Mouse (Mus musculus) midbrain, embryonic 11.5 days (tissue): ENCODE measurements around the gene Rgs16. TPM values are rescaled to one million over a fixed set of nuclear protein-coding genes. Genes with fewer than 3 reads are reported as not detected.
A peak's percentile ranks its signal among the peaks of the same experiment; 100 is the strongest.

ENCODE experiments used
- ATAC-seq: fragments of 200-750 bp; cut with Nextera tagmentation; 2 replicates; pipeline ENCODE4 v1.8.0; 2017; ENCODE audit warnings: moderate TSS enrichment, moderate library complexity; ENCODE audit not compliant: low FRiP score
- DNase-seq: peaks from one replicate; pipeline ENCODE4 v3.0.0; 2015; ENCODE audit warnings: low spot score; ENCODE audit errors: missing footprints
- H3K27ac ChIP-seq: fragments of 300-500 bp; sonication (generic); 2 replicates; pipeline ENCODE4 v1.5.1; 2014; ENCODE audit warnings: low read depth, low read length
- H3K27me3 ChIP-seq: fragments of 300-500 bp; sonication (generic); 2 replicates; pipeline ENCODE4 v1.6.1; 2014; ENCODE audit warnings: mild to moderate bottlenecking, low read length, moderate library complexity, mixed read lengths; ENCODE audit not compliant: control insufficient read depth, insufficient read depth
- H3K36me3 ChIP-seq: fragments of 300-500 bp; sonication (generic); 2 replicates; pipeline ENCODE4 v1.6.1; 2014; ENCODE audit warnings: mild to moderate bottlenecking, low read length, moderate library complexity, mixed read lengths; ENCODE audit not compliant: control insufficient read depth, insufficient read depth
- H3K4me1 ChIP-seq: fragments of 300-500 bp; sonication (generic); 2 replicates; pipeline ENCODE4 v1.6.1; 2014; ENCODE audit warnings: low read length; ENCODE audit not compliant: control insufficient read depth, insufficient read depth
- H3K4me2 ChIP-seq: fragments of 300-500 bp; sonication (generic); 2 replicates; pipeline ENCODE4 v1.6.1; 2014; ENCODE audit warnings: mild to moderate bottlenecking, moderate library complexity
- H3K4me3 ChIP-seq: fragments of 300-500 bp; sonication (generic); 2 replicates; pipeline ENCODE4 v1.5.1; 2014; ENCODE audit warnings: low read depth, low read length
- H3K9ac ChIP-seq: fragments of 300-500 bp; sonication (generic); 2 replicates; pipeline ENCODE4 v1.6.1; 2014; ENCODE audit warnings: low read length
- H3K9me3 ChIP-seq: fragments of 300-500 bp; sonication (generic); 2 replicates; pipeline ENCODE4 v1.6.1; 2016; ENCODE audit warnings: low read length; ENCODE audit not compliant: control insufficient read depth
- WGBS: fragments of 180-500 bp; shearing (Covaris S2); extraction: QIAGEN DNeasy Blood & Tissue Kit; methylation state at CpG from one replicate; pipeline ENCODE4 v1.1.7; 2014; 5-methylcytosine and 5-hydroxymethylcytosine counted together
- polyA plus RNA-seq: library from polyadenylated mRNA; unstranded; fragments of >200 nt; fragmentation: Nextera tagmentation; extraction: Ambion mirVana; gene quantifications from 2 replicates; pipeline ENCODE4 v1.2.1, GENCODE M21; 2014

The Rgs16 gene
- polyA plus RNA-seq, 1 experiment from 2014 or later: 21.6 TPM

GRCm38 (mm10) chr1:153700448-153701063 is 39.6 kb upstream of the Rgs16 start:
- Histone ChIP-seq H3K9ac (no peak overlapping the region), H3K36me3 (no peaks in the 10 kb centered on the region), H3K4me2 (no peak overlapping the region), H3K4me1 (peaks cover 26% of the 10 kb centered on the region), H3K4me3 (no peak overlapping the region), H3K9me3 (no peaks in the 10 kb centered on the region), H3K27me3 (no peaks in the 10 kb centered on the region), H3K27ac (no peak overlapping the region)
- WGBS: 92% methylated on average over 11 of the region's 11 CpGs
- ATAC-seq (no peak), DNase-seq (no peak)

GRCm38 (mm10) chr1:153701461-153701860 is 38.7 kb upstream of the Rgs16 start:
- Histone ChIP-seq H3K36me3 (no peaks in the 10 kb centered on the region), H3K4me1 (peaks cover 26% of the 10 kb centered on the region), H3K4me3 (no peak overlapping the region), H3K9ac (no peak overlapping the region), H3K27me3 (no peaks in the 10 kb centered on the region), H3K9me3 (no peaks in the 10 kb centered on the region), H3K27ac (no peak overlapping the region), H3K4me2 (no peak overlapping the region)
- ATAC-seq: no peak
- 93% methylated on average over 1 of the region's 1 CpGs for WGBS
- DNase-seq: no peak

DNA sequence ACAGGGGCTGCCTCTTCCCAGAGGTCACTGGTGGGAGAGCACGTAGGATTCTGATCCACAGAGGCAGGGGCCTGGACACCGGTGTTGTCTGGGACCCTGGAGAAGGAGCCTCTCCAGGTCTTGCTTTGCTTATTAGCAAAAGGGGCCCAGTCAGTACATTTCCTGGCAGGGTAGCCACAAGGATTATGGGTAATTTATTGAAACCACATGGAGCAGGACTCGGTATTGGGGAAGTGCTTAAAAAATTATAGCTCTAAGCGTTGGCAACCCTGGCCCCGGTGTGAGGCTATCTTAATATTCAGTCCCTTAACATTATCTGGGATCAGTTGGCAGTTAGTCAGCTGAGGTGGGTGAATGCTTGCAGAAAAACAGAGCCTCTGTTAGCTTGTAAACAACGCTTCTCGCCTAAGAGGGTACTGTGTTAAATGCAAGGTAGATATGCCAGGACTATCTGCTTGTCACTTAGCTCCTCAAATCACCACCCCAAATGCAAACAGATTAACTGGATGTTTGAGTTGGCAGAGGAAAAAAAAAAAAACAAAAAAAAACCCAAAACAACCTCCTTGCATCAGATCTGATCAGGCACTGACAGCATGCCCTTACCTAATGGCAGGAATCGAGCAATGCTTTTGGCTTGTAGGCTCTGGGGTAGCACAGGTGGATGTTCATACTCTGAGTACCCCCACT is 37.8 kb upstream of the Rgs16 start:
- 82% methylated on average over 8 of the region's 8 CpGs for WGBS
- DNase-seq (no peak), ATAC-seq (no peak)
- Histone ChIP-seq H3K9me3 (no peaks in the 10 kb centered on the region), H3K27me3 (no peaks in the 10 kb centered on the region), H3K9ac (no peak overlapping the region), H3K4me3 (no peak overlapping the region), H3K4me1 (peaks cover 26% of the 10 kb centered on the region), H3K27ac (peak overlapping the region; percentile 89), H3K4me2 (no peak overlapping the region), H3K36me3 (no peaks in the 10 kb centered on the region)

- Histone ChIP-seq H3K36me3 (no peaks in the 10 kb centered on the region), H3K4me2 (no peak overlapping the region; the same call in 1 of the 2 replicates), H3K27ac (peak overlapping the region; percentile 89), H3K4me3 (no peak overlapping the region), H3K27me3 (no peaks in the 10 kb centered on the region), H3K9me3 (no peaks in the 10 kb centered on the region), H3K4me1 (peaks cover 26% of the 10 kb centered on the region), H3K9ac (peak overlapping the region; percentile 32; the same call in 1 of the 2 replicates)
- DNase-seq (peak; percentile 93), ATAC-seq (peak; percentile 51)
- 46% methylated on average over 8 of the region's 8 CpGs for WGBS
These were observed 37.2 kb upstream of the Rgs16 start for GRCm38 (mm10) chr1:153702853-153703410.

DNA sequence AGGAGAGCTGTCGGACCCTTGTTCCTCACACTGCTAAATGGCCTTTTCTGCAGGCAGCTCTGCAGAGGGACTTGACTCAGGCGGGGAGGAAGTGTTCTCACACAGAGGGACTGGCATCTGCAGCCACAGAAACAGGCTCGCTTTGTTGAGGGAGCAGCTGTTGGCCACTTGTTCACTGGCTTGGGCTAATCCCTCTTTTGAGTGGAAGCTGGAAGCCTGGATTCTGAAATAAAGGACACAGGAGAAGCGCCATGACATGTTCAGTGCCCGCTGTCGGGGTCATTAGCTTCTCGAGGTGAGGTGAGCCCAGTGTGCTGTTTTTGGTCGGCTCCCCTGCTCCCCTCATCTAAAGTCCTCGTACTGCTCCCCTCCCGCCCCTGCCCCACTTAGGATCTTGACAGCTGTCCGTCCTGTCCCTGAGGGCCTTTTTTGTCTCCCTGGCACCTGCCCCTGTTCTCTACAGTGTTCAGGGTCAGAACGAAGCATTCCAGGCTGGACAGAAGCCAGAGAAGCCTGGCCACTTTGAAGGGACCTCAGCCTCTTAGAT is 36.6 kb upstream of the Rgs16 start:
- 7% methylated on average over 12 of the region's 12 CpGs for WGBS
- Histone ChIP-seq H3K27me3 (no peaks in the 10 kb centered on the region), H3K36me3 (no peaks in the 10 kb centered on the region), H3K4me3 (no peak overlapping the region), H3K9me3 (no peaks in the 10 kb centered on the region), H3K9ac (peak overlapping the region; percentile 30; the same call in 1 of the 2 replicates), H3K4me1 (peaks cover 26% of the 10 kb centered on the region), H3K27ac (peak overlapping the region; percentile 89), H3K4me2 (peak overlapping the region; percentile 8; the same call in 1 of the 2 replicates)
- DNase-seq: peak; percentile 97
- peak; percentile 88 for ATAC-seq

- 0 out of 2 replicates have a peak, but pooled peaks have one; percentile 30 for ATAC-seq
- peaks cover 26% of the 10 kb centered on the region for H3K4me1 ChIP-seq
- H3K4me2 ChIP-seq: peak overlapping the region; percentile 8; the same call in 1 of the 2 replicates
- WGBS: 3% methylated on average over 7 of the region's 7 CpGs
- H3K27ac ChIP-seq: peak overlapping the region; percentile 89
- no peaks in the 10 kb centered on the region for H3K27me3 ChIP-seq
- DNase-seq: peak; percentile 90
- H3K36me3 ChIP-seq: no peaks in the 10 kb centered on the region
- no peak overlapping the region for H3K4me3 ChIP-seq
- H3K9ac ChIP-seq: peak overlapping the region; percentile 33; the same call in 1 of the 2 replicates
- H3K9me3 ChIP-seq: no peaks in the 10 kb centered on the region
These were observed 36.0 kb upstream of the Rgs16 start for GRCm38 (mm10) chr1:153704174-153704573.

- ATAC-seq (0 out of 2 replicates have a peak, but pooled peaks have one; percentile 3), DNase-seq (peak; percentile 89)
- no peaks in the 10 kb centered on the region for H3K36me3 ChIP-seq
- no peak overlapping the region for H3K9ac ChIP-seq
- H3K9me3 ChIP-seq: no peaks in the 10 kb centered on the region
- H3K4me3 ChIP-seq: no peak overlapping the region
- WGBS: 24% methylated on average over 3 of the region's 3 CpGs
- H3K4me1 ChIP-seq: peaks cover 26% of the 10 kb centered on the region
- no peak overlapping the region for H3K4me2 ChIP-seq
- no peak overlapping the region for H3K27ac ChIP-seq
- H3K27me3 ChIP-seq: no peaks in the 10 kb centered on the region
These were observed 35.2 kb upstream of the Rgs16 start for GRCm38 (mm10) chr1:153704996-153705395.

DNA sequence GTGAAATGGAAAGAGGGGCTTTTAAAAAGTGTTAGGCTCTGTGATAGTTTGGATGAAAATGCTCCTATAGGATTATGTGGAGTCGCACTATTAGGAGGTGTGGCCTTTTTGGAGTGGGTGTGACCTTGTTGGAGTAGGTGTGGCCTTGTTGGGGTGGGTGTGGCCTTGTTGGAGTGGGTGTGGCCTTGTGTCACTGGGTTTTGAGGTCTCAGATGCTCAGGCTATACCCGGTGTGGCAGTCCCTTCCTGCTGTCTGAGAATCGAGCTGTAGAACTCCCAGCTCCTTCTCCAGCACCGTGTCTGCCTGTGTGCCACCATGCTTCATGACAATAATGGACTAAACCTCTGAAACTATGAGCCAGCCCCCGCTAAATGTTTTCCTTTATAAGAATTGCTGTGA is 31.5 kb upstream of the Rgs16 start:
- Histone ChIP-seq H3K9ac (no peak overlapping the region), H3K4me3 (no peak overlapping the region), H3K9me3 (no peaks in the 10 kb centered on the region), H3K27me3 (no peaks in the 10 kb centered on the region), H3K4me1 (peaks cover 14% of the 10 kb centered on the region), H3K4me2 (no peak overlapping the region), H3K27ac (no peak overlapping the region), H3K36me3 (no peaks in the 10 kb centered on the region)
- WGBS: 90% methylated on average over 5 of the region's 5 CpGs
- DNase-seq (no peak), ATAC-seq (no peak)

GRCm38 (mm10) chr1:153709451-153709850 is 30.7 kb upstream of the Rgs16 start:
- peaks cover 6% of the 10 kb centered on the region for H3K4me1 ChIP-seq
- H3K9me3 ChIP-seq: no peaks in the 10 kb centered on the region
- DNase-seq (no peak), ATAC-seq (no peak)
- no peaks in the 10 kb centered on the region for H3K36me3 ChIP-seq
- H3K27ac ChIP-seq: no peak overlapping the region
- H3K27me3 ChIP-seq: no peaks in the 10 kb centered on the region
- no peak overlapping the region for H3K4me3 ChIP-seq
- H3K4me2 ChIP-seq: no peak overlapping the region
- 69% methylated on average over 5 of the region's 5 CpGs for WGBS
- no peak overlapping the region for H3K9ac ChIP-seq
